Mouse (Mus musculus) monocyte, adult 5-6 weeks (primary cell): ENCODE results near the gene Ppp6r3. TPM values are rescaled to one million over a fixed set of nuclear protein-coding genes. Genes with fewer than 3 reads are reported as not detected.
"Not testable (repeated sequence)": the region's sequence is repeated elsewhere in the genome, so short reads cannot be mapped to it uniquely, and the experiment has no call there.

ENCODE experiments used
- ATAC-seq: fragments of 153-309, 156-312 bp; replicated peaks from 2 replicates; pipeline ENCODE4 v1.8.0; 2017; ENCODE audit warnings: mild to moderate bottlenecking; ENCODE audit not compliant: low TSS enrichment, insufficient number of reproducible peaks, severe bottlenecking, poor library complexity, low FRiP score
- total RNA-seq: library from RNA; stranded (forward); fragments of 200-1000, 200-491, 200-594 nt; gene quantifications from 3 replicates; pipeline ENCODE4 v1.2.3, GENCODE M21; 2017

Gene Ppp6r3
- total RNA-seq, 1 experiment from 2014 or later: 90.3 TPM

- ATAC-seq: no peak
These were observed 40.6 kb downstream of the Ppp6r3 start for GRCm38 (mm10) chr19:3534945-3535344.

GRCm38 (mm10) chr19:3533266-3533966, 42.1 kb downstream of the Ppp6r3 start:
- not testable (repeated sequence) for ATAC-seq

GRCm38 (mm10) chr19:3532717-3533260, 42.8 kb downstream of the Ppp6r3 start:
- no peak for ATAC-seq

GRCm38 (mm10) chr19:3529781-3530180, 45.8 kb downstream of the Ppp6r3 start:
- ATAC-seq: no peak

DNA sequence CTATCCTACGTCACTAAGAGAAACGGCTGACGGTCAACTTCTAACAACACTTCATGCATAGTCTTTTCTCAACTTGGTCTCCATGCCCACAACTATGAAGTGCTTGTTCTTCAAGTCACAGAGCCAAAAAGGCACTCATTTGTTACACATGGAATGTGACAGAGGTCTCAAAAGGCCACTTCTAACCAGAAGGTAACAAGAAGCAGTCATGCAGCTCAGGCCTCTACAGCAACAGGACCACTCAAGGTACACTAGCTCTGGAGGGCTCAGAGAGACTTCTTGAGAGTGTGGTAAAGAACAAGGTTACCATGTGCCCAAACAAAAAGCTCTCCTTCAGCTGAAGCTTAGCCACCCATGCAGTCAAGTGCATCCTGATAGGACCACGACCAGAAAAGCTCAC, 46.9 kb downstream of the Ppp6r3 start:
- ATAC-seq: no peak

DNA sequence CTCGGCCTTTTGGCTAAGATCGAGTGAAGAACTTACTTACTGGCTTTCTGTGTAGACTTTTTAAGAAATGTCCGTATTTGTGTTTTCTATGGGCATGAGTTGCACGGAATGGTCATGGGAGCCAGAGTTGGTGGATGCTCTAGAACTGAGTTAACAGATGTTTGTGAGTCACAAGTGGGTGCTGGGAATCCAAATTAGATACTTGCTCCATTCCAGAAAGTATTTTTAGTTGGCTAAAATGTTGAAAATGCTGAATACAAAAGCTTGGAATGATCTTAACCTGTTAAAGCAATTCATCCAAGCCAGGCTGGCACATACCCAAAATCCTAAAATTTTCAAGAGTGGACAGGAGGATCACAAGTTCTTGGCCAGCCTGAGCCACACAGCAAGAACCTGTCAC, 48.0 kb downstream of the Ppp6r3 start:
- no peak for ATAC-seq

DNA sequence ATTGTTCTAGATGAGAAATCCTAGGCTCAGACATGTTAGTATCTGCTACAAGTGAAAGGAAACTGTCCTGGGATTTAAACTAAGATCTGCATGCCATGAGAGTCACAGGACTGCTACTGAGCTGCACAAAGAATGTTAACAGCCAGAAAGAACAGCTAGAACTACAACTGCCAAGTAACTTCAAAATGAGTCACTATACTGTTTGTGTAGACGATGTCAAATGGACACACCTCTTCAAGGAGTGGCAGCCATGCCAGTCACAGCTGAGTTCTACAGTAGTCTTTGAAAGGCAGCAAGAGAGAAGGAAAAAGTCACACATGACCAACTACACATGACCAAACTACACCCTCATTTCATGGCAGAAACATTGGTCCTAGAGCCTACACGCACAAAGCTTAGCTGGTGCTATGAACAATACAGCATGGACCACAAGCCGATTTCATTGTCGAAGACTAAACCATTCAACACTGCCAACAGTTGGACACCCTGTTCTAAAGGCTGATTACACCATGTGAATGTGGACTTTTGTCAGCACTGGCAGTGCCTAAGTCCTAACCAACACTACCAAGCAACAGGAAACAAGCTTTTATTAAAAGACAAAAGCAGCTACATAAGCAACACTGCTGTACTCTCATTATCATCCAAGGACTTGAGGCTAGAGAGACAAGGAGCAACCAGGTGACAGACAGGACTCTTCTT, 55.9 kb downstream of the Ppp6r3 start:
- no peak for ATAC-seq

DNA sequence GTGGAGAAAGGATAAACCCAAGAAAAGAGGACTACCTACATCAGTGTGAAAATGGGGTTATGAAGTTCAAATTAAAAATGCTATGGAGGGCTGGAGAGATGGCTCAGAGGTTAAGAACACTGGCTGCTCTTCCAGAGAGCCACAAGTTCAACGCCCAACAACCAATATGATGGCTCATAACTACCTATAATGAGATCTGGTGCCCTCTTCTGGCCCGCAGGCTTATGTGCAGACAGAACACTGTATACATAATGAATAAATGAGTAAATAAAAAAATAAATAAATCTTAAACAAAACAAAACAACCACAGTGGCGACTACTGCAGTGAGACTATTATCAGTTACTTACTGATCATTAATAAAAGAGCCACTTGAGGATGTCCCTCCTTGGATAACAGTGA, 78.3 kb downstream of the Ppp6r3 start:
- ATAC-seq: no peak

- ATAC-seq: no peak
These were observed 85.7 kb downstream of the Ppp6r3 start for GRCm38 (mm10) chr19:3489826-3490225.

DNA sequence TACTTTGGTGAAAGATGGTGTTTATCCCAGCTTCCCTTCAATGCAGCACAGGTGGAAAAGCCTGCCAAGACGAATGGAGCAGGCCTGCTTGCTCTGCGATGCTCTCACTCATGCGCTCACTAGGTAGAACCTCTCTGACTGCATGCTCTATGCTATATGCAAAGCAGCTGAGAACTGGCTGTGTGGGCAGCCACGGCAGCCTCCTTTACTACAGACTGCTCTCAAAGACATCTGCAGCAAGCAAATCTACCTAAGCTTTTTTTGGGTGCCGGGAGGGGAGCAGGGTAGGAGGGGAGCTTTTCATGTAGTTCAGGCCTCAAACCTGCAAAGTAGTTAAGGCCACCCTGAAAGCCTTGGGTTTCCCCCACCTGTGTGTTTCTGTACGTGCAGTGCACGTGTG, 92.7 kb downstream of the Ppp6r3 start:
- ATAC-seq: no peak

- ATAC-seq: no peak
These were observed 95.4 kb downstream of the Ppp6r3 start for GRCm38 (mm10) chr19:3480101-3480500.

DNA sequence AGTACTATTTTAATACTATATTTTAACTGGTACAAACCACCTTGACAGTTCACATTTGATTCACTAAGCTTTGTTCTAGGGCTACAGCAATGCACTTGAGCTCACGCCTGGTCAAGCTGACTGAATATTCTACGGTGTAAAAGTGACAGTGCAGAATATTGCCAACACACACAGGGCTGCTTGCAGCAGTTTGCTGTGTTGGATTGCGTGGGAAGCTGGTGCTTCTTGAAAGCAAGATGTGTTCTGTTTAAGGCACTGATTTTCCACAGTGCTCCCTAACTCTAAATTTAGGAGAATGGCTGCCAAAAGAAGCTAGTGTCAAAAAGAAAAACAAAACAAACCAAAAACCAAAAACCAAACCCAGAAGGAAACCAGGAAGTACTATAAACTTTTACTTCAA, 98.6 kb downstream of the Ppp6r3 start:
- no peak for ATAC-seq

DNA sequence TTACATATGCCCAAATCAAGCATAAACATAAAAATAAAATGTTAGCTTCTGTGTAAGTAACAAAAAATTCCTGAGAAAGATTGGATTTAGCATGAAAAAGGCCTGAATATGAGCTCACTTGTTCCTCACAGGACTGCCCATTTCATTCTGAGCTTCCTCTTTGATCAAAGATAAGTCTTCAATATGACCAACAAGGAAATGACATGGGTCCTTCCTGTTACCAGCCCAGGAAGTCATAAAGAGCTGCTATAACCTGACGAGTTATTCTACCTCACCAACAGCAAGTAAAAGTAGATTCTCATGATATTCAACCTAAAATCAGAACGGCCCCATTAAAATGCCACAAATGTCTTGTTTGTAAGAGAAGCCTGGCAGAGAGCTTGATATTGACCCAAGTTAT, 104.3 kb downstream of the Ppp6r3 start:
- no peak for ATAC-seq

DNA sequence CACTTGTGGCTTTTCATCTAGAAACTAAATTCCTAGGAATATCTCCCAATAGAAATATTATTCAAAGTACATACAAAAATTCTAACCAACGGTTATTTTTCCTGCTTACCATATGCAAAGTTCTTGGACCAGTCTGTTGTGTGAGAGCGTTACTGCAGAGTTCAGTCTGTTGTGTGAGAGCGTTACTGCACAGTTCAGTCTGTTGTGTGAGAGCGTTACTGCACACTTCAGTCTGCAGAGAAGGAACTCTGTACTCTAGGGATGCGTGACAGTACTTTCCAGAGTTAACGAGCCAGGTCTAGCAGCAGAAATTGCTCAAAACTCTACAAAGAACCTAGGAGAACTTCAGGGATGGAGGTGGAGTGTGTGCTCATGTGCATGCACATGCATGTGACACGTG, 108.0 kb downstream of the Ppp6r3 start:
- ATAC-seq: no peak

DNA sequence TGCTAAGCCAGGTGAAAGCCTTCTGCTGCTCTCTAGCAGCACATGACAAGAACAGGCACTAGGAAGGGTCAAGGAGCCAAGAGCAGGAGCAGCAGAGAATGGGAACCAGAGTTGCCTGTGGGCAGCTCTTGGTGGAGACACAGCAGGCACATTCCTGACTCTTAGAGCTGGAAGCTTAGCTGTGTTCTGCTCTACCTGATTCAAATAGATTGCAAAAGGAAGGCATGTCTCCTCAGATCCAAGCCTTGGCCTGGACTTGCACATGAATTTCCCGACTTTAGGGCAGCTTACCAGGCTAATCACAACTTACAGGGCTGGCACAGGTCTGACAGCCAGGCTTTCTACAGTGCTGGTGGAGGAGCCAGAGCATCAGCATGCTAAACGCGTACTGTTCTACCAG, 115.6 kb downstream of the Ppp6r3 start:
- no peak for ATAC-seq

DNA sequence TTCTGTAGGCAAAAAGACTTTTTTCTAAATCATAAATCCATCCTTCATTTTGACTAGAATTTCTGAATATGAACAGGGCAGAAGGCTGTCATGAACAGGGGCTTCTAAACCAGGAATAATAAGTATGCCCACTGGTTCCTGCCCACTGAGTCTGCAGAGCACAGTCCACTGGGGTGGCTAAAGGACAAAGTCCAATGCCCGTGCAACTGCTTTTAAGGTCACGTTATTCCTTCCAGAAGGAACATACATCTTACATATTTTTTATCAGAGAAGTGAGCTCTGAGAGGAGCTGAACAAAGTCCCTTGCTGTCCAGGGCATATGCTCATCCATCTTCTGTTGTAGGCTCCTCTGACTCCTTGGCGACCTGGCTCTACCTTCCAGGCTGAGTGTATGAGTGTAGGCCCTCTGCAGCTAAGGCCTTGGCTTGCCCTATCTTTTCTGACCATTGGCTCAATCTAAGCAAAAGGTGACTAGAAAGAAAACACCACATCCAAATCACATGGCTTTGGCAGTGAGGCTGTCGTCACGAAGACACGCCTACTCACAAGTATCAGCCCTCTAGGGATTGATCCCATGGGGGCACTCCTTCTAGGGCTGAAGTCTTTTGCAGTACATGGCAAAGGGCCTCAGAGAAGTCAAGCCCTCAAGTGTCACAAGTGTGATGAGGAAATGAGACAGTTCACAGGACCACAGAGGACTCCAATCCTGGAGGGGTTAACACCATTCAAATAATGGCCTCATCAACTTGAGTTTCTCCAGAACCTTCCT, 117.0 kb downstream of the Ppp6r3 start:
- ATAC-seq: no peak

- no peak for ATAC-seq
These were observed 117.8 kb downstream of the Ppp6r3 start for GRCm38 (mm10) chr19:3457700-3458099.

- ATAC-seq: no peak
These were observed 123.9 kb downstream of the Ppp6r3 start for GRCm38 (mm10) chr19:3451649-3452048.

GRCm38 (mm10) chr19:3451170-3451569, 124.4 kb downstream of the Ppp6r3 start:
- peak; percentile 27; the same call in 1 of the 2 replicates for ATAC-seq
